Mouse (Mus musculus) liver, embryonic 16.5 days (tissue): ENCODE results near the gene Spred2. TPM values are rescaled to one million over a fixed set of nuclear protein-coding genes. Genes with fewer than 3 reads are reported as not detected.

ENCODE experiments used
- ATAC-seq: fragments of 200-750 bp; cut with Nextera tagmentation; 2 replicates; pipeline ENCODE4 v1.8.0; 2017; ENCODE audit warnings: low read depth, mild to moderate bottlenecking, moderate number of reproducible peaks, moderate library complexity
- H3K27ac ChIP-seq: fragments of 300-500 bp; sonication (generic); 2 replicates; pipeline ENCODE4 v1.5.1; 2014; ENCODE audit warnings: mild to moderate bottlenecking, low read length
- H3K27me3 ChIP-seq: fragments of 300-500 bp; sonication (generic); 2 replicates; pipeline ENCODE4 v1.6.1; 2014; ENCODE audit warnings: low read depth, low read length, mixed read lengths; ENCODE audit not compliant: control insufficient read depth, insufficient read depth
- H3K36me3 ChIP-seq: fragments of 300-500 bp; sonication (generic); 2 replicates; pipeline ENCODE4 v1.6.1; 2014; ENCODE audit warnings: mild to moderate bottlenecking; ENCODE audit not compliant: control insufficient read depth, insufficient read depth
- H3K4me1 ChIP-seq: fragments of 300-500 bp; sonication (generic); 2 replicates; pipeline ENCODE4 v1.6.1; 2014; ENCODE audit warnings: low read depth, low read length, mixed read lengths; ENCODE audit not compliant: control insufficient read depth
- H3K4me2 ChIP-seq: fragments of 300-500 bp; sonication (generic); 2 replicates; pipeline ENCODE4 v1.6.1; 2014; ENCODE audit warnings: low read depth, low read length, mixed read lengths
- H3K4me3 ChIP-seq: fragments of 300-500 bp; sonication (generic); 2 replicates; pipeline ENCODE4 v1.5.1; 2014; ENCODE audit warnings: low read depth, mild to moderate bottlenecking, low read length
- H3K9ac ChIP-seq: fragments of 300-500 bp; sonication (generic); 2 replicates; pipeline ENCODE4 v1.6.1; 2014; ENCODE audit warnings: low read depth, low read length
- H3K9me3 ChIP-seq: fragments of 300-500 bp; sonication (generic); replicated peaks from 2 replicates; pipeline ENCODE4 v1.6.1; 2016; ENCODE audit warnings: low read length; ENCODE audit not compliant: control insufficient read depth
- WGBS: fragments of 180-500 bp; shearing (Covaris S2); extraction: QIAGEN DNeasy Blood & Tissue Kit; methylation state at CpG from one replicate; pipeline ENCODE4 v1.1.7; 2014; ENCODE audit not compliant: insufficient replicate concordance; 5-methylcytosine and 5-hydroxymethylcytosine counted together
- polyA plus RNA-seq: library from polyadenylated mRNA; unstranded; fragments of >200 nt; fragmentation: Nextera tagmentation; extraction: Ambion mirVana; gene quantifications from 2 replicates; pipeline ENCODE4 v1.2.1, GENCODE M21; 2015

The Spred2 gene
- polyA plus RNA-seq, 1 experiment from 2014 or later, result 1.3 TPM

- Histone ChIP-seq H3K4me3 (no peak overlapping the region), H3K27me3 (no peaks in the 10 kb centered on the region), H3K9me3 (no peaks in the 10 kb centered on the region), H3K36me3 (no peaks in the 10 kb centered on the region), H3K4me1 (peaks cover 23% of the 10 kb centered on the region), H3K27ac (no peak overlapping the region), H3K9ac (no peak overlapping the region), H3K4me2 (no peak overlapping the region)
- 80% methylated on average over 1 of the region's 1 CpGs for WGBS
- ATAC-seq, result no peak
Observed at GRCm38 (mm10) chr11:19921723-19922122, 2.5 kb upstream of the Spred2 start.

GRCm38 (mm10) chr11:19922208-19922607 is 2.0 kb upstream of the Spred2 start:
- no peak for ATAC-seq
- WGBS, result 72% methylated on average over 4 of the region's 4 CpGs
- no peak overlapping the region for H3K4me2 ChIP-seq
- H3K27me3 ChIP-seq, result no peaks in the 10 kb centered on the region
- peaks cover 26% of the 10 kb centered on the region for H3K4me1 ChIP-seq
- H3K4me3 ChIP-seq, result no peak overlapping the region
- no peak overlapping the region for H3K9ac ChIP-seq
- H3K27ac ChIP-seq, result no peak overlapping the region
- no peaks in the 10 kb centered on the region for H3K36me3 ChIP-seq
- H3K9me3 ChIP-seq, result no peaks in the 10 kb centered on the region

- 0% methylated on average over 29 of the region's 29 CpGs for WGBS
- H3K4me3 ChIP-seq, result peak overlapping the region; percentile 77
- H3K9me3 ChIP-seq, result no peaks in the 10 kb centered on the region
- peak overlapping the region; percentile 74 for H3K9ac ChIP-seq
- no peaks in the 10 kb centered on the region for H3K36me3 ChIP-seq
- no peak for ATAC-seq
- no peaks in the 10 kb centered on the region for H3K27me3 ChIP-seq
- peak overlapping the region; percentile 91 for H3K27ac ChIP-seq
- H3K4me2 ChIP-seq, result peak overlapping the region; percentile 91
- peaks cover 34% of the 10 kb centered on the region for H3K4me1 ChIP-seq
Observed at GRCm38 (mm10) chr11:19924757-19925148, 578 bp downstream of the Spred2 start.

GRCm38 (mm10) chr11:19925149-19925975 is 1.2 kb downstream of the Spred2 start:
- H3K27me3 ChIP-seq, result no peaks in the 10 kb centered on the region
- peak; percentile 64 for ATAC-seq
- under 1% methylated on average over 74 of the region's 75 CpGs for WGBS
- no peaks in the 10 kb centered on the region for H3K36me3 ChIP-seq
- peak overlapping the region; percentile 77 for H3K4me3 ChIP-seq
- H3K9me3 ChIP-seq, result no peaks in the 10 kb centered on the region
- H3K9ac ChIP-seq, result peak overlapping the region; percentile 74
- H3K4me2 ChIP-seq, result peak overlapping the region; percentile 91
- H3K4me1 ChIP-seq, result peaks cover 32% of the 10 kb centered on the region
- H3K27ac ChIP-seq, result peak overlapping the region; percentile 91

- Histone ChIP-seq H3K9me3 (no peaks in the 10 kb centered on the region), H3K27me3 (no peaks in the 10 kb centered on the region), H3K4me3 (peak overlapping the region; percentile 77), H3K4me1 (peaks cover 31% of the 10 kb centered on the region), H3K36me3 (no peaks in the 10 kb centered on the region), H3K9ac (peak overlapping the region; percentile 74), H3K4me2 (peak overlapping the region; percentile 91), H3K27ac (peak overlapping the region; percentile 91)
- WGBS, result 2% methylated on average over 15 of the region's 15 CpGs
- no peak for ATAC-seq
Observed at GRCm38 (mm10) chr11:19925976-19926842, 2.0 kb downstream of the Spred2 start.

GRCm38 (mm10) chr11:19926843-19927120 is 2.6 kb downstream of the Spred2 start:
- Histone ChIP-seq H3K27ac (no peak overlapping the region), H3K4me3 (no peak overlapping the region), H3K36me3 (no peaks in the 10 kb centered on the region), H3K4me1 (peaks cover 31% of the 10 kb centered on the region), H3K9me3 (no peaks in the 10 kb centered on the region), H3K4me2 (no peak overlapping the region), H3K9ac (peak overlapping the region; percentile 74; the same call in 1 of the 2 replicates), H3K27me3 (no peaks in the 10 kb centered on the region)
- WGBS, result 48% methylated on average over 2 of the region's 2 CpGs
- no peak for ATAC-seq

- no peaks in the 10 kb centered on the region for H3K9me3 ChIP-seq
- H3K4me2 ChIP-seq, result no peak overlapping the region
- no peak overlapping the region for H3K9ac ChIP-seq
- H3K4me3 ChIP-seq, result no peak overlapping the region
- H3K4me1 ChIP-seq, result peaks cover 30% of the 10 kb centered on the region
- ATAC-seq, result no peak
- 73% methylated on average over 4 of the region's 4 CpGs for WGBS
- no peak overlapping the region for H3K27ac ChIP-seq
- H3K27me3 ChIP-seq, result no peaks in the 10 kb centered on the region
- H3K36me3 ChIP-seq, result no peaks in the 10 kb centered on the region
Observed at GRCm38 (mm10) chr11:19928633-19929032, 4.5 kb downstream of the Spred2 start.

- H3K4me2 ChIP-seq, result no peak overlapping the region
- ATAC-seq, result no peak
- WGBS, result 54% methylated on average over 11 of the region's 11 CpGs
- no peaks in the 10 kb centered on the region for H3K27me3 ChIP-seq
- H3K27ac ChIP-seq, result no peak overlapping the region
- peaks cover 28% of the 10 kb centered on the region for H3K4me1 ChIP-seq
- no peak overlapping the region for H3K9ac ChIP-seq
- no peak overlapping the region for H3K4me3 ChIP-seq
- H3K9me3 ChIP-seq, result no peaks in the 10 kb centered on the region
- H3K36me3 ChIP-seq, result no peaks in the 10 kb centered on the region
Observed at GRCm38 (mm10) chr11:19929087-19929865, 5.1 kb downstream of the Spred2 start.
